Mouse (Mus musculus) kidney, adult 2 months (tissue): ENCODE measurements around the gene Gramd1b. TPM values are rescaled to one million over a fixed set of nuclear protein-coding genes. Genes with fewer than 3 reads are reported as not detected.
A peak's percentile ranks its signal among the peaks of the same experiment; 100 is the strongest.

Source experiments
- DNase-seq: peaks from one replicate; pipeline ENCODE4 v3.0.0; 2021
- H3K27ac ChIP-seq: fragments of 200-500 bp; 2 replicates; pipeline ENCODE4 v1.5.1; 2012; ENCODE audit warnings: low read depth, low read length, control low read depth, inconsistent platforms; ENCODE audit not compliant: insufficient read depth
- H3K27me3 ChIP-seq: fragments of 200-500 bp; replicated peaks from 2 replicates; pipeline ENCODE4 v1.6.1; 2012; ENCODE audit warnings: mild to moderate bottlenecking, moderate library complexity, low read length, inconsistent platforms; ENCODE audit not compliant: control insufficient read depth, insufficient read depth
- H3K36me3 ChIP-seq: fragments of 200-500 bp; 2 replicates; pipeline ENCODE4 v1.6.1; 2012; ENCODE audit warnings: mild to moderate bottlenecking, moderate library complexity, low read length, inconsistent platforms; ENCODE audit not compliant: control insufficient read depth, insufficient read depth
- H3K4me1 ChIP-seq: fragments of 200-500 bp; 2 replicates; pipeline ENCODE4 v1.6.1; 2011; ENCODE audit warnings: low read length; ENCODE audit not compliant: control insufficient read depth, insufficient read depth
- H3K4me3 ChIP-seq: fragments of 200-500 bp; 2 replicates; pipeline ENCODE4 v1.5.1; 2011; ENCODE audit warnings: mild to moderate bottlenecking, low read depth, low read length, control low read depth; ENCODE audit not compliant: insufficient read depth
- CTCF ChIP-seq: fragments of 200-500 bp; conservative IDR thresholded peaks from 2 replicates; pipeline ENCODE4 v1.5.1; 2011; ENCODE audit warnings: low read depth, mild to moderate bottlenecking, control low read depth, low read length, moderate library complexity, mixed read lengths; ENCODE audit not compliant: insufficient read depth, insufficient read length
- POLR2A ChIP-seq: fragments of 200-500 bp; IDR thresholded peaks from one replicate; pipeline ENCODE4 v1.6.1; 2011; ENCODE audit warnings: low read depth, low read length, control low read depth
- WGBS: fragments of 180-500 bp; shearing (Covaris S2); methylation state at CpG from one replicate; pipeline ENCODE4 v1.1.7; 2018; 5-methylcytosine and 5-hydroxymethylcytosine counted together
- polyA plus RNA-seq: library from polyadenylated mRNA; depleted of rRNA; stranded (reverse); fragments of >200 nt; gene quantifications from 2 replicates; pipeline ENCODE4 v1.2.3, GENCODE M21; 2012

Gene Gramd1b
- polyA plus RNA-seq, 1 experiment, result 210 TPM

GRCm38 (mm10) chr9:40481271-40481670 is 49.9 kb downstream of the Gramd1b start:
- WGBS, result 65% methylated on average over 3 of the region's 3 CpGs
- H3K36me3 ChIP-seq, result no peaks in the 10 kb centered on the region
- no peak overlapping the region for H3K4me3 ChIP-seq
- DNase-seq, result no peak
- H3K4me1 ChIP-seq, result no peaks in the 10 kb centered on the region; the same call in 1 of the 2 replicates
- H3K27me3 ChIP-seq, result no peaks in the 10 kb centered on the region
- no peak overlapping the region for H3K27ac ChIP-seq
- TF ChIP-seq POLR2A, result no peak
- no peak for TF ChIP-seq CTCF

GRCm38 (mm10) chr9:40479333-40479732 is 51.9 kb downstream of the Gramd1b start:
- WGBS, result 28% methylated on average over 4 of the region's 4 CpGs
- DNase-seq, result peak; percentile 75
- Histone ChIP-seq H3K27ac (no peak overlapping the region), H3K36me3 (no peaks in the 10 kb centered on the region), H3K27me3 (no peaks in the 10 kb centered on the region), H3K4me3 (no peak overlapping the region), H3K4me1 (no peaks in the 10 kb centered on the region; the same call in 1 of the 2 replicates)
- no peak for TF ChIP-seq POLR2A
- peak; percentile 83 for TF ChIP-seq CTCF

GRCm38 (mm10) chr9:40478146-40478900 is 52.9 kb downstream of the Gramd1b start:
- H3K4me1 ChIP-seq, result no peaks in the 10 kb centered on the region; the same call in 1 of the 2 replicates
- H3K36me3 ChIP-seq, result no peaks in the 10 kb centered on the region
- 87% methylated on average over 9 of the region's 9 CpGs for WGBS
- no peak overlapping the region for H3K27ac ChIP-seq
- H3K4me3 ChIP-seq, result no peak overlapping the region
- no peaks in the 10 kb centered on the region for H3K27me3 ChIP-seq
- TF ChIP-seq POLR2A, result no peak
- TF ChIP-seq CTCF, result no peak
- no peak for DNase-seq

- Histone ChIP-seq H3K4me3 (no peak overlapping the region), H3K36me3 (no peaks in the 10 kb centered on the region), H3K4me1 (no peaks in the 10 kb centered on the region; the same call in 1 of the 2 replicates), H3K27ac (no peak overlapping the region), H3K27me3 (no peaks in the 10 kb centered on the region)
- no peak for DNase-seq
- no peak for TF ChIP-seq CTCF
- TF ChIP-seq POLR2A, result no peak
- WGBS, result 88% methylated on average over 2 of the region's 2 CpGs
These were observed 53.6 kb downstream of the Gramd1b start for GRCm38 (mm10) chr9:40477611-40478010.

GRCm38 (mm10) chr9:40476098-40476497 is 55.1 kb downstream of the Gramd1b start:
- H3K27ac ChIP-seq, result no peak overlapping the region
- TF ChIP-seq CTCF (no peak), POLR2A (no peak)
- WGBS, result 91% methylated on average over 11 of the region's 11 CpGs
- no peak for DNase-seq
- H3K4me3 ChIP-seq, result no peak overlapping the region
- no peaks in the 10 kb centered on the region for H3K27me3 ChIP-seq
- no peaks in the 10 kb centered on the region; the same call in 1 of the 2 replicates for H3K4me1 ChIP-seq
- no peaks in the 10 kb centered on the region for H3K36me3 ChIP-seq

GRCm38 (mm10) chr9:40472961-40473510 is 58.1 kb downstream of the Gramd1b start:
- Histone ChIP-seq H3K4me3 (no peak overlapping the region), H3K27ac (no peak overlapping the region), H3K36me3 (no peaks in the 10 kb centered on the region), H3K27me3 (no peaks in the 10 kb centered on the region), H3K4me1 (no peaks in the 10 kb centered on the region)
- WGBS, result 86% methylated on average over 9 of the region's 9 CpGs
- no peak for DNase-seq
- TF ChIP-seq POLR2A (no peak), CTCF (no peak)

GRCm38 (mm10) chr9:40469403-40470137 is 61.6 kb downstream of the Gramd1b start:
- 52% methylated on average over 15 of the region's 15 CpGs for WGBS
- Histone ChIP-seq H3K4me1 (peaks cover 16% of the 10 kb centered on the region; the same call in 1 of the 2 replicates), H3K36me3 (no peaks in the 10 kb centered on the region), H3K4me3 (no peak overlapping the region), H3K27me3 (no peaks in the 10 kb centered on the region), H3K27ac (no peak overlapping the region)
- peak; percentile 34 for DNase-seq
- TF ChIP-seq CTCF, result no peak
- no peak for TF ChIP-seq POLR2A
